Mouse (Mus musculus) liver, embryonic 13.5 days (tissue): ENCODE results near the gene Slco6c1. TPM values are rescaled to one million over a fixed set of nuclear protein-coding genes. Genes with fewer than 3 reads are reported as not detected.

Experiments used
- ATAC-seq: fragments of 200-750 bp; cut with Nextera tagmentation; 2 replicates; pipeline ENCODE4 v1.8.0; 2017; ENCODE audit warnings: low read depth, mild to moderate bottlenecking, moderate number of reproducible peaks, moderate library complexity
- DNase-seq: peaks from one replicate; pipeline ENCODE4 v3.0.0; 2022
- H3K27ac ChIP-seq: fragments of 300-500 bp; sonication (generic); 2 replicates; pipeline ENCODE4 v1.5.1; 2015; ENCODE audit warnings: moderate library complexity, mild to moderate bottlenecking, inconsistent platforms
- H3K27me3 ChIP-seq: fragments of 300-500 bp; sonication (generic); 2 replicates; pipeline ENCODE4 v1.6.1; 2015; ENCODE audit warnings: mild to moderate bottlenecking, inconsistent platforms
- H3K36me3 ChIP-seq: fragments of 300-500 bp; sonication (generic); 2 replicates; pipeline ENCODE4 v1.6.1; 2015; ENCODE audit warnings: mild to moderate bottlenecking, inconsistent platforms
- H3K4me1 ChIP-seq: fragments of 300-500 bp; sonication (generic); replicated peaks from 2 replicates; pipeline ENCODE4 v1.6.1; 2015; ENCODE audit warnings: inconsistent platforms
- H3K4me2 ChIP-seq: fragments of 300-500 bp; sonication (generic); 2 replicates; pipeline ENCODE4 v1.6.1; 2015; ENCODE audit warnings: inconsistent platforms, mild to moderate bottlenecking, moderate library complexity
- H3K4me3 ChIP-seq: fragments of 300-500 bp; sonication (generic); replicated peaks from 2 replicates; pipeline ENCODE4 v1.5.1; 2015; ENCODE audit warnings: mild to moderate bottlenecking, inconsistent platforms
- H3K9ac ChIP-seq: fragments of 300-500 bp; sonication (generic); 2 replicates; pipeline ENCODE4 v1.6.1; 2015; ENCODE audit warnings: mild to moderate bottlenecking, inconsistent platforms
- H3K9me3 ChIP-seq: fragments of 300-500 bp; sonication (generic); replicated peaks from 2 replicates; pipeline ENCODE4 v1.6.1; 2016; ENCODE audit warnings: inconsistent platforms
- WGBS: fragments of 180-500 bp; shearing (Covaris S2); methylation state at CpG from one replicate; pipeline ENCODE4 v1.1.7; 2015; ENCODE audit not compliant: insufficient replicate concordance; 5-methylcytosine and 5-hydroxymethylcytosine counted together
- polyA plus RNA-seq: library from polyadenylated mRNA; unstranded; fragments of >200 nt; fragmentation: Nextera tagmentation; extraction: Ambion mirVana; gene quantifications from 2 replicates; pipeline ENCODE4 v1.2.1, GENCODE M21; 2015

The Slco6c1 gene
- polyA plus RNA-seq = not detected in 2 replicates

DNA sequence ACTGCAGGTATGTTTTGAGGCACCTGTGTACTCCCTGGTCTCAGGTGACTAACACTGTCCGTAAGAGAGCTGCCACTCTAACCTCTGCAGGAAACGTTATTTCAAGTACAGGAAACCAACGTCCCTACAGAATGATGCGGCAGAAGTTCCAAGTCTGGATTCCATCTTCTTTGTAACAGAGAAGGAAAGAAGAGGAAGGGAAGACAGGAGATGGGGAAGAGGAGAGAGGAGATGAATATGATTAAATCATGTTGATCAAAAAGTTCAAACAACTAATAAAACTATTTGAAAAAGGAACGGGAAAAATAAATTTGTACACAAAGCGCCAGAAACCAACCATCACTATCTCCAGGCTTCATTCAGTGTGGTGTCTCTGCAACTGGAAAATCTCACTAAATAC lies at the start of gene Slco6c1:
Gene Slco6c1, minus strand, starts transcription at position 101 of the 400 bp plus-strand sequence.
- H3K27me3 ChIP-seq = no peaks in the 10 kb centered on the region
- H3K9ac ChIP-seq = no peak within 1 kb of the TSS
- DNase-seq (no peak), ATAC-seq (no peak)
- no peak within 1 kb of the TSS for H3K4me3 ChIP-seq
- H3K4me1 ChIP-seq = no peaks in the 10 kb centered on the region
- peaks cover 5% of the 10 kb centered on the region; the same call in 1 of the 2 replicates for H3K9me3 ChIP-seq
- 66% methylated on average over 6 of the region's 6 CpGs for WGBS
- H3K36me3 ChIP-seq = no peaks in the 10 kb centered on the region
- H3K4me2 ChIP-seq = no peak within 1 kb of the TSS
- no peak within 1 kb of the TSS for H3K27ac ChIP-seq

DNA sequence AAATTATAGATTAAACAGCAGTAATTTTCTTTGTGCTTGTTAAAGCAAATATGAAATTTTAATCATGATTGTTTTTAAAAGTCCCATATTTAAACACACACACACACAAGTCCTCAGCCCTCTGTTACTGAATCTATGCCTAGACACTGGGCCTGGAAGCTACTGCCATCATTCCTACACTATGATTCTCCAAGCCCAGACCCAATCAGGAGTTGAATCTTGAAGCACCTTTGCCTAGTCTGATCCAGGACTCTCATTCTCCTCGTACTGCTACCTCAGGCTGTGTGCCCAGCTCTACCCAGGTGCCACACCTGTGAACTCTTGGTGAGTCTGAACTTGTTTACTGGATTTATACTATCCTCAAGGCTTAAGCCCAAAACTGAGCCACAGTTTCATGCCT lies 89.1 kb downstream of the Slco6c1 start:
- 27% methylated on average over 1 of the region's 1 CpGs for WGBS
- no peak for ATAC-seq

DNA sequence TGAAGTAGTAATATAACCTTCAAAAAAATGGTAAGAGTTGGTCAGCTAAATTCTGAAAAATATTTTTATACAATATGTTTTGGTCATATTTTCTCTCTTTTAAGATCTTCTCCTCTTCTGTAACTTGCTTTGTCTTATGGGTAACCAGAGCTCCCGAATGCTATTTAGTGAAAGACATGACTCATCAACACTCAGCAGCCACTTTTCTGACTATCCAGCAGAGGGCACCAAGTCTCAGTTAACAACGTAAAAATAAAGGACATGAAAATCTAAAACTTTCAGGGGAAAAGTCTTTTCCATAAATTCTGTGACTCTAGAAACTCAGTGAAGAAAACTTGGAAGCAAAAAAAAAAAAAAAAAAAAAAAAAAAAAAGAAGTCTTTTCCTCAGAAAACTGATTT lies 89.6 kb downstream of the Slco6c1 start:
- 13% methylated on average over 2 of the region's 2 CpGs for WGBS
- no peak overlapping the region for H3K4me2 ChIP-seq
- no peaks in the 10 kb centered on the region for H3K9me3 ChIP-seq
- no peaks in the 10 kb centered on the region for H3K4me1 ChIP-seq
- no peak overlapping the region for H3K9ac ChIP-seq
- ATAC-seq (no peak), DNase-seq (no peak)
- H3K27ac ChIP-seq = no peak overlapping the region
- H3K27me3 ChIP-seq = no peaks in the 10 kb centered on the region
- no peak overlapping the region for H3K4me3 ChIP-seq
- no peaks in the 10 kb centered on the region for H3K36me3 ChIP-seq

More for the DNA sequence above, 89.1 kb downstream of the Slco6c1 start:
- Histone ChIP-seq H3K27me3 (no peaks in the 10 kb centered on the region), H3K4me1 (no peaks in the 10 kb centered on the region), H3K27ac (no peak overlapping the region), H3K9ac (no peak overlapping the region), H3K4me2 (no peak overlapping the region), H3K36me3 (no peaks in the 10 kb centered on the region), H3K9me3 (no peaks in the 10 kb centered on the region), H3K4me3 (no peak overlapping the region)
- no peak for DNase-seq

DNA sequence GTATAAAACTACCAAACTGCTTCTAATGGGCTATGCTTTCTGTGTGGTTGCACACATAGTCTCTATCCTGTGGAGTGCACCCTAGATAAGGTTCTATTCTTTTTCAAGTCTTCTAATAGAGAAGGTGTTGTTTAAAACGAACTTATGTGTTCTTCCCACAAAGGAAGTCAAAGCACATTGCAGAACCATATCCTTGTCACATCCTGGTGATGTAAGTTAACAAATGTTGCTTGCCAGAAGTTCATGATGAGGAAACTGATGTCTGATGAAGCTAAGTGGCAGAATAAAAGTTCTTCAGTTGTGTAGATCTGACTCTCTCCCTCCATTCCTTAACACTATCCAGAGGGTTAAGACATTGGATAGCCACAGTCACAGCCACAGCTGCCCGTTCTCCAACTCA lies 90.1 kb downstream of the Slco6c1 start:
- Histone ChIP-seq H3K4me3 (no peak overlapping the region), H3K9ac (no peak overlapping the region), H3K9me3 (no peaks in the 10 kb centered on the region), H3K36me3 (no peaks in the 10 kb centered on the region), H3K27ac (no peak overlapping the region), H3K4me2 (no peak overlapping the region), H3K27me3 (no peaks in the 10 kb centered on the region), H3K4me1 (no peaks in the 10 kb centered on the region)
- DNase-seq (no peak), ATAC-seq (no peak)
- WGBS = 39% methylated on average over 2 of the region's 2 CpGs

GRCm38 (mm10) chr1:97021388-97021787 lies 106.7 kb downstream of the Slco6c1 start:
- Histone ChIP-seq H3K27me3 (no peaks in the 10 kb centered on the region), H3K4me2 (no peak overlapping the region), H3K4me1 (no peaks in the 10 kb centered on the region), H3K9me3 (no peaks in the 10 kb centered on the region), H3K36me3 (no peaks in the 10 kb centered on the region), H3K27ac (no peak overlapping the region), H3K4me3 (no peak overlapping the region), H3K9ac (no peak overlapping the region)
- DNase-seq (no peak), ATAC-seq (no peak)
- 63% methylated on average over 2 of the region's 2 CpGs for WGBS

DNA sequence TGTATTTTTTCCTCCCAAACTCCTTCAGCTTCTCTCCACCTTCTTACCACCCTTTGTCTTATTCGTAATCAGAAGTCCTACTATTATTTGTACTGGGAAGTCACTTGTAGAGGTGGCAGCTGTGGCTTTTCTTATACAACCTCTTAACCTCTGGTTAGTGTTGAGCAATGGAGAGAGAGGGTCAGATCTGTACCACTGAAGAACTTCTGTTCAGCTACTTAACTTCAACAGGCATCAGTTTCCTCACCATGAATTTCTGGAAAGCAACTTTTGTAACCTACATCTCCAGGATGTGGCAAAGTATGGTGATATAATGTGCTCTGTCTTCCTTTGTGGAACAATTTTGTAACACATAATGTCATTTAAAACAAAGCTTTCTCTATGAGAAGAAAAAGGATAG lies 108.7 kb downstream of the Slco6c1 start:
- ATAC-seq (no peak), DNase-seq (no peak)
- no peaks in the 10 kb centered on the region for H3K4me1 ChIP-seq
- no peak overlapping the region for H3K4me2 ChIP-seq
- no peak overlapping the region for H3K9ac ChIP-seq
- H3K9me3 ChIP-seq = no peaks in the 10 kb centered on the region
- H3K4me3 ChIP-seq = no peak overlapping the region
- H3K36me3 ChIP-seq = no peaks in the 10 kb centered on the region
- no peak overlapping the region for H3K27ac ChIP-seq
- WGBS = 23% methylated on average over 1 of the region's 1 CpGs
- no peaks in the 10 kb centered on the region for H3K27me3 ChIP-seq

DNA sequence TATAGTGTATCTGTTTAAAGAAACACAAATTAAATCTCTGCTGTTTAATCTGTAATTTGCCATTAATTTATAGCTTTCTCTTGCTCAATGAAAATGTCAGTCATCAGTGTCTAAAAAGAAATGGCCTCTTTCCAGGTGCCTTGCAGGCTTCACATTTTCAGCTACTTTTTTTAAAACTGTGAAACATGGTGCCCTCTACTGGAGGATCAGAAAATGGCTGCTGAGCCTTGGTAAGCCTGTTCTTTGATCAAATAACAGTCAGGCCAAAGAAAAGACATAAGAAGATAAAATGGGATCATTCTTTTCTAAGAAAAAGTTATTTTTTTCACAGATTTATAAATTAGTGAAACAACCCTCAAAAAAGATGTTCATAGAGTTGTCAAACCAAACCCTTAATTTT lies 109.1 kb downstream of the Slco6c1 start:
- ATAC-seq (no peak), DNase-seq (no peak)
- H3K9ac ChIP-seq = no peak overlapping the region
- H3K4me3 ChIP-seq = no peak overlapping the region
- no peaks in the 10 kb centered on the region for H3K4me1 ChIP-seq
- no peak overlapping the region for H3K4me2 ChIP-seq
- H3K27me3 ChIP-seq = no peaks in the 10 kb centered on the region
- no peak overlapping the region for H3K27ac ChIP-seq
- no peaks in the 10 kb centered on the region for H3K36me3 ChIP-seq
- H3K9me3 ChIP-seq = no peaks in the 10 kb centered on the region
